Comparison of ENCODE assay signal across 8 mouse cellular contexts in genomic region chr19:46572951-46573937, GRCm38 (mm10). TPM values are rescaled to one million over a fixed set of nuclear protein-coding genes. Genes with fewer than 3 reads are reported as not detected.
A peak's percentile ranks its signal among the peaks of the same experiment; 100 is the strongest.
DNase-seq lines count a peak whose midpoint lies in the region; ATAC-seq and TF ChIP-seq lines count a peak whose summit lies in the region.

Gene Arl3 (minus strand): TSS chr19:46573198.
Gene Sfxn2 (plus strand): TSS chr19:46573365.

- ATAC-seq in Patski, result peak; percentile 91
- peak; percentile 97 for ATAC-seq in hindbrain, embryonic 13.5 days (ENCODE audit: low FRiP score)

- peak within 1 kb of the TSS; percentile 79 for H3K4me3 ChIP-seq in hindbrain, embryonic 13.5 days

- H3K36me3 ChIP-seq in hindbrain, embryonic 13.5 days, result no peaks in the 10 kb centered on the region

- no peaks in the 10 kb centered on the region for H3K27me3 ChIP-seq in Patski
- no peaks in the 10 kb centered on the region for H3K27me3 ChIP-seq in hindbrain, embryonic 13.5 days

- H3K27ac ChIP-seq in hindbrain, embryonic 13.5 days, result peak within 1 kb of the TSS; percentile 90

- WGBS in hindbrain, embryonic 13.5 days, result 1% methylated on average over 54 of the region's 67 CpGs

- H3K4me1 ChIP-seq in hindbrain, embryonic 13.5 days (replicated peaks), result peaks cover 36% of the 10 kb centered on the region

- POLR2A ChIA-PET in Patski (lab: Charles Lee), result no interaction called here

- peak; percentile 69 for DNase-seq in Patski (ENCODE audit: low read depth, low spot score)
- peak; percentile 97 for DNase-seq in cerebellum, postnatal 14 days
- DNase-seq in frontal cortex, postnatal 14 days (ENCODE audit: low spot score in 2 of 2), result peak; percentile 86 to 88
- DNase-seq in layer of hippocampus, postnatal 25 days (ENCODE audit: extremely low spot score in 1 of 2, low spot score in 1 of 2), result peak; percentile 79
- DNase-seq in lung, postnatal 25 days (ENCODE audit: low spot score), result peak; percentile 97
- DNase-seq in retina, embryonic 14.5 days (ENCODE audit: low spot score), result peak; percentile 97
- peak; percentile 96 for DNase-seq in thymus, postnatal 4 days

- no peaks in the 10 kb centered on the region for H3K9me3 ChIP-seq in hindbrain, embryonic 13.5 days

- CTCF ChIA-PET in Patski (lab: Charles Lee), result interaction anchor here (0.8 to 1.5 kb wide), 3 partner anchors 15 to 26 kb away, joined by 3 to 4 read pairs (median 3); no protein-coding TSS in a partner anchor

- no peak for TF ChIP-seq CTCF in Patski (IDR thresholded peaks at IDR 0.05)

- in situ Hi-C loops in Patski (cut with MboI; ENCODE audit: low pct_unique_long_range_greater_than_20kb), result no loop called here

- peak within 1 kb of the TSS; percentile 89 for H3K9ac ChIP-seq in hindbrain, embryonic 13.5 days

- H3K4me2 ChIP-seq in hindbrain, embryonic 13.5 days, result peak within 1 kb of the TSS; percentile 71

RNA-seq across cellular contexts. Expression of gene Arl3, which starts in this region (rescaled TPM):
- polyA plus RNA-seq in Patski (2021), result 187 TPM
- polyA plus RNA-seq in hindbrain, embryonic 13.5 days (2015; fragmentation: Nextera tagmentation; extraction: Ambion mirVana), result 212 and 220 TPM in 2 replicates
- total RNA-seq in layer of hippocampus, postnatal 25 days (2021), result 100 to 1,000 TPM; 123 to 127 TPM

RNA-seq across cellular contexts. Expression of gene Sfxn2, which starts in this region (rescaled TPM):
- polyA plus RNA-seq in Patski (2021), result 9.3 TPM
- polyA plus RNA-seq in hindbrain, embryonic 13.5 days (2015; fragmentation: Nextera tagmentation; extraction: Ambion mirVana), result 10.3 and 12.6 TPM in 2 replicates
- 1 to 10 TPM; 4.4 to 6.3 TPM for total RNA-seq in layer of hippocampus, postnatal 25 days (2021)

Comparison
In these comparisons a context has a peak if more than half of its experiments do, and no peak if none do; other contexts are left out.
1. Peak in every context shown above with its lines: DNase-seq, ATAC-seq, H3K4me3 ChIP-seq and H3K27ac ChIP-seq.